Mouse (Mus musculus) stomach, postnatal 0 days (tissue): ENCODE data around the gene Cfap57.

ENCODE experiments used
- CTCF ChIP-seq: IDR thresholded peaks from 2 replicates; pipeline ENCODE4 v1.5.1; 2016; ENCODE audit warnings: antibody characterized with exemption, low read depth, mild to moderate bottlenecking, moderate library complexity
- EP300 ChIP-seq: optimal IDR thresholded peaks from 2 replicates; pipeline ENCODE3; 2016; ENCODE audit warnings: antibody characterized with exemption

DNA sequence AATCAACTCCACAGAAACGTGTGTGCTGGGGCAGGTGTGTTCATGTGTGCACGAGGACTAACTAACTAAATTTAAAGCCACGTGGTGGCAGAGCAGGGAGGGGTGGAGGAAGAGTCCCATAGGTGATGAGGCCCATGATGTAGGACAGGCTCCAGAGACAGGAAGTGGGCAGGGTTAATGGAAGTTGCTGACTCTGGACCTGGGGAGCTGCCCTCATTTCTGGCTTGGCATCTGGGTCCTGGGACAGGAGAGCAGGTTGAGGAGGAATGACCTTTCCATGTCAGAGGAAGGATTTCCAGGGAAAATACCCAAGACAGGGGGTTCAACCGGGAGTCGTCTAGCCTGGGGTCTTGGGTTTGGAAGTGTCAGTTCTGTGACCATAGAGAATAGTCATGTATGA lies 87.9 kb downstream of the Cfap57 start:
- TF ChIP-seq CTCF = no peak
- TF ChIP-seq EP300 = no peak
